24 mouse cellular contexts compared by ENCODE assay signal in genomic region chr9:33319525-33320025, GRCm38 (mm10).
DNase-seq lines count a peak whose midpoint lies in the region; ATAC-seq and TF ChIP-seq lines count a peak whose summit lies in the region.
"Had no signal": no experiment of that assay in that cellular context is flagged by ENCODE, and none has a peak within 500 bp of the region (broad histone marks: within the 10 kb centered on the region; RNA-seq: fewer than 3 reads in every experiment).

No protein-coding gene starts in this region.

- no peak overlapping the region for H3K9ac ChIP-seq in embryonic facial prominence, embryonic 14.5 days (ENCODE audit: low read depth, low read length)
- no peak overlapping the region for H3K9ac ChIP-seq in kidney, embryonic 14.5 days (ENCODE audit: low read depth, low read length)
- H3K9ac ChIP-seq: embryonic facial prominence, embryonic 15.5 days; heart, embryonic 12.5 days; heart, embryonic 15.5 days; hindbrain, embryonic 15.5 days had no signal

- H3K4me3 ChIP-seq in embryonic facial prominence, embryonic 14.5 days (ENCODE audit: low read depth, low read length) = no peak overlapping the region
- no peak overlapping the region for H3K4me3 ChIP-seq in embryonic facial prominence, embryonic 10.5 days
- H3K4me3 ChIP-seq in kidney, adult 2 months (ENCODE audit: insufficient read depth, low read depth, low read length) = no peak overlapping the region
- H3K4me3 ChIP-seq in kidney, embryonic 14.5 days (ENCODE audit: low read length) = no peak overlapping the region
- H3K4me3 ChIP-seq: embryonic facial prominence, embryonic 15.5 days; heart, embryonic 12.5 days; heart, embryonic 15.5 days; hindbrain, embryonic 15.5 days had no signal

- WGBS in embryonic facial prominence, embryonic 14.5 days = 35% methylated on average over 1 of the region's 1 CpGs
- WGBS in embryonic facial prominence, embryonic 10.5 days = 65% methylated on average over 1 of the region's 1 CpGs
- 58% methylated on average over 1 of the region's 1 CpGs for WGBS in kidney, adult 2 months
- 69% methylated on average over 1 of the region's 1 CpGs for WGBS in kidney, embryonic 14.5 days

- H3K27ac ChIP-seq in embryonic facial prominence, embryonic 14.5 days (replicated peaks; ENCODE audit: low read depth, low read length) = no peak overlapping the region
- no peak overlapping the region for H3K27ac ChIP-seq in embryonic facial prominence, embryonic 10.5 days (replicated peaks)
- H3K27ac ChIP-seq in kidney, adult 2 months (ENCODE audit: insufficient read depth, low read depth, low read length) = no peak overlapping the region
- H3K27ac ChIP-seq in kidney, embryonic 14.5 days (ENCODE audit: low read depth, low read length) = no peak overlapping the region
- H3K27ac ChIP-seq: embryonic facial prominence, embryonic 15.5 days; heart, embryonic 15.5 days; hindbrain, embryonic 15.5 days had no signal

- no peak for TF ChIP-seq POLR2A in kidney, adult 2 months (IDR thresholded peaks at IDR 0.05; ENCODE audit: low read depth, low read length)

- H3K4me1 ChIP-seq in embryonic facial prominence, embryonic 14.5 days (ENCODE audit: control insufficient read depth, insufficient read depth, low read length) = no peaks in the 10 kb centered on the region
- no peaks in the 10 kb centered on the region for H3K4me1 ChIP-seq in embryonic facial prominence, embryonic 10.5 days
- H3K4me1 ChIP-seq in kidney, adult 2 months (ENCODE audit: control insufficient read depth, insufficient read depth, low read length) = no peaks in the 10 kb centered on the region
- no peaks in the 10 kb centered on the region for H3K4me1 ChIP-seq in kidney, embryonic 14.5 days (ENCODE audit: control insufficient read depth, insufficient read depth, low read length)
- H3K4me1 ChIP-seq: embryonic facial prominence, embryonic 15.5 days; heart, embryonic 12.5 days; heart, embryonic 15.5 days; hindbrain, embryonic 15.5 days had no signal

- H3K4me2 ChIP-seq in embryonic facial prominence, embryonic 14.5 days (ENCODE audit: low read depth, low read length) = no peak overlapping the region
- H3K4me2 ChIP-seq in kidney, embryonic 14.5 days (replicated peaks; ENCODE audit: low read depth, low read length) = no peak overlapping the region
- H3K4me2 ChIP-seq: embryonic facial prominence, embryonic 15.5 days; heart, embryonic 12.5 days; heart, embryonic 15.5 days; hindbrain, embryonic 15.5 days had no signal

- no peaks in the 10 kb centered on the region for H3K36me3 ChIP-seq in embryonic facial prominence, embryonic 14.5 days (ENCODE audit: control insufficient read depth, insufficient read depth, low read length)
- H3K36me3 ChIP-seq in embryonic facial prominence, embryonic 10.5 days (replicated peaks) = no peaks in the 10 kb centered on the region
- no peaks in the 10 kb centered on the region for H3K36me3 ChIP-seq in kidney, adult 2 months (ENCODE audit: control insufficient read depth, insufficient read depth, low read length)
- no peaks in the 10 kb centered on the region for H3K36me3 ChIP-seq in kidney, embryonic 14.5 days (ENCODE audit: control insufficient read depth, insufficient read depth, low read length)
- H3K36me3 ChIP-seq: embryonic facial prominence, embryonic 15.5 days; heart, embryonic 12.5 days; heart, embryonic 15.5 days; hindbrain, embryonic 15.5 days had no signal

- ATAC-seq in embryonic facial prominence, embryonic 14.5 days (ENCODE audit: low read depth) = no peak
- ATAC-seq in kidney, embryonic 14.5 days (ENCODE audit: low FRiP score, low TSS enrichment) = no peak
- ATAC-seq: forebrain, embryonic 14.5 days had no signal

- no peak for TF ChIP-seq CTCF in kidney, adult 2 months (conservative IDR thresholded peaks at IDR 0.05; ENCODE audit: insufficient read depth, insufficient read length, low read depth, low read length)

- peak; percentile 1 for DNase-seq in embryonic facial prominence, embryonic 14.5 days (ENCODE audit: low spot score)
- no peak for DNase-seq in embryonic facial prominence, embryonic 10.5 days (ENCODE audit: low spot score)
- peak; percentile 65 for DNase-seq in kidney, adult 2 months
- DNase-seq in kidney, postnatal 10 days = peak; percentile 10
- DNase-seq in kidney, postnatal 36 days = peak; percentile 25 to 53
- DNase-seq in layer of hippocampus, adult 18-20 months (ENCODE audit: low spot score in 2 of 2) = no peak
- no peak for DNase-seq in layer of hippocampus, postnatal 10 days (ENCODE audit: low spot score in 2 of 2)
- DNase-seq: adrenal gland, adult 2 months; adrenal gland, postnatal 14 days; cerebellum, adult 11 months; cerebellum, adult 2 months; cerebellum, adult 9-11 months; cerebellum, postnatal 25 days; embryo, embryonic 11 days; gastrocnemius, postnatal 25 days; heart, adult 18-20 months; heart, postnatal 10 days; heart, postnatal 4 days had no signal

- no peaks in the 10 kb centered on the region for H3K9me3 ChIP-seq in embryonic facial prominence, embryonic 14.5 days (ENCODE audit: control insufficient read depth, low read length)
- H3K9me3 ChIP-seq in embryonic facial prominence, embryonic 10.5 days = no peaks in the 10 kb centered on the region
- H3K9me3 ChIP-seq in kidney, embryonic 14.5 days (ENCODE audit: control insufficient read depth, low read length) = no peaks in the 10 kb centered on the region
- H3K9me3 ChIP-seq: embryonic facial prominence, embryonic 15.5 days; heart, embryonic 12.5 days; heart, embryonic 15.5 days; hindbrain, embryonic 15.5 days had no signal

- H3K27me3 ChIP-seq in embryonic facial prominence, embryonic 14.5 days (replicated peaks; ENCODE audit: control insufficient read depth, insufficient read depth, low read length) = no peaks in the 10 kb centered on the region
- no peaks in the 10 kb centered on the region for H3K27me3 ChIP-seq in embryonic facial prominence, embryonic 10.5 days (replicated peaks; ENCODE audit: low read depth, poor library complexity, severe bottlenecking)
- no peaks in the 10 kb centered on the region for H3K27me3 ChIP-seq in kidney, adult 2 months (replicated peaks; ENCODE audit: control insufficient read depth, insufficient read depth, low read length)
- H3K27me3 ChIP-seq in kidney, embryonic 14.5 days (ENCODE audit: control insufficient read depth, insufficient read depth, low read length) = no peaks in the 10 kb centered on the region
- H3K27me3 ChIP-seq: embryonic facial prominence, embryonic 15.5 days; heart, embryonic 12.5 days; heart, embryonic 15.5 days; hindbrain, embryonic 15.5 days had no signal

Comparison
In these comparisons a context has a peak if more than half of its experiments do, and no peak if none do; other contexts are left out.
1. DNase-seq: peak in embryonic facial prominence, embryonic 14.5 days (single experiment), kidney, adult 2 months (single experiment), kidney, postnatal 10 days (single experiment) and kidney, postnatal 36 days (2 of 2); none in embryonic facial prominence, embryonic 10.5 days (single experiment), layer of hippocampus, adult 18-20 months (0 of 2) and layer of hippocampus, postnatal 10 days (0 of 2).